Mouse (Mus musculus) gastrocnemius, postnatal 10 days (tissue): ENCODE measurements around the gene Txlng. TPM values are rescaled to one million over a fixed set of nuclear protein-coding genes. Genes with fewer than 3 reads are reported as not detected.
"Not testable (repeated sequence)": the region's sequence is repeated elsewhere in the genome, so short reads cannot be mapped to it uniquely, and the experiment has no call there.

Source experiments
- DNase-seq: peaks from one replicate; pipeline ENCODE4 v3.0.0; 2021; ENCODE audit warnings: mixed read lengths
- long read RNA-seq, 2 experiments: library from polyadenylated mRNA; stranded (forward); transcript quantifications; one replicate each; pipeline ENCODE4 v2.0.0; 2021
- total RNA-seq, 2 experiments: library from RNA; stranded (reverse); gene quantifications; 2 replicates each; pipeline ENCODE4 v1.2.3; 2021

Txlng gene
- total RNA-seq: 1 to 10 TPM; 7.4 to 8.2 TPM
- long read RNA-seq, experiment 1, partial matches to known transcripts: 2 of 7 reads
- long read RNA-seq, experiment 1, other reads (novel, unspliced or antisense): 1 of 7 reads
- long read RNA-seq, experiment 2, partial matches to known transcripts: 2 of 4 reads
- long read RNA-seq, experiment 2, other reads (novel, unspliced or antisense): 0 of 4 reads

GRCm38 (mm10) chrX:162829203-162829708, at the start of gene Txlng:
Gene Txlng (minus strand): TSS chrX:162829454.
- peak; percentile 83 for DNase-seq

- no peak for DNase-seq
Measured at GRCm38 (mm10) chrX:162878236-162878635, 49.0 kb upstream of the Txlng start.

GRCm38 (mm10) chrX:162873761-162874160, 44.5 kb upstream of the Txlng start:
- DNase-seq: no peak

DNA sequence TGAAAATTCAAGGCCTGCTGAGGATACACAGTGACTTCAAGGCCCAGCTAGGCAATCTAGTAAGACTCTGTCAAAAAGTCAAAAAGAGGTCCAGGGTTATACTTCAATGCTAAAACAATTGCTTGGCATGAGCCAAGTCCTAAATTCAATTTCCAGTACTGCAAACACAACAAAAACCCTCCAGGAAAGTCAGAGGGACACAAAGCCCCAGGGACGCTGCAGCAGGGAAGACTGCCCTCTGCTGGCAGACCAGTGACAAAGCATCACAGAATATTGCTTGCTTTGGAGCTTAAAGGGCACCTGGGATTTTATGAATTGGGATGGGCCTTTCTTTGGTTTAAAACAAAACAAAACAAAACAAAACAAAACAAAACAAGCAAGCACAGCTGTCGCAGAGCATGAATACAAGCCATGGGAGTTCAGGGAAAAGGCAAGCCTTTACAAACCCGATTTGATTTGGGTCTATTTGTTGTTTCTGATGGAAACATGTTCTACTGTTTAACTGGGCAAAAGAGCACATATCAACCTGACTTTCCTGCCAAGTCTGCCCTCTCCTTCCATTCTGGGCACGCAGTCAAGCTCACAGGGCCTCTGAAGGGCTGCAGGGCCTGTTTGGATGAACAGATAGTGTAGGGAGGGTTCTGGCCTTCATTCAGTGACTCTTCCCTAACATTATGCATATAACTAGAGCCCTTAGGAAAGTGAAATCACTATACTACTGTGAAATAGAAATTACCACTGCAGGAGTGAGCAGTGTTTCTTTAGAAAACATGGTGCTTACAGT, 42.7 kb upstream of the Txlng start:
- peak; percentile 20 for DNase-seq

- DNase-seq: no peak
Measured at GRCm38 (mm10) chrX:162868294-162868965, 39.2 kb upstream of the Txlng start.

DNA sequence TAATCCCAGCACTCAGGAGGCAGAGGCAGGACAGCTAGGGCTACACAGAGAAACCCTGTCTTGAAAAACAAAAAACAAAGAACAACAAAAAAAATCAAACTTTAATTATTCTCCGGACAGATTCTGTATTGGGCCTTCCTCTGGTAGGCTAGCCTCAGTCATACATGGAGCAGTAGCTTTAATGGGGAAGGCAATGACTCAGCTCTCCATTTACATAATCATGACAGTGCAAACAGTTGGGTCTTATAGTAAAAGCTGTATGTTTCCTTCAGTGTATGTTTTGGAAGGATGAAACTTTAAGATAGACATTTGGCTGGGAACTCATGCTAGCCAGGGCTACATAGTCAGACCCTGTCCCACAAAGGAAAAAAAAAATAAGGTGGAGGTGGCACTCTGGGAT, 19.4 kb upstream of the Txlng start:
- no peak for DNase-seq

- DNase-seq: no peak
Measured at GRCm38 (mm10) chrX:162845531-162845930, 16.3 kb upstream of the Txlng start.

- DNase-seq: no peak
Measured at GRCm38 (mm10) chrX:162844447-162845100, 15.3 kb upstream of the Txlng start.

- no peak for DNase-seq
Measured at GRCm38 (mm10) chrX:162832101-162832500, 2.8 kb upstream of the Txlng start.

- no peak for DNase-seq
Measured at GRCm38 (mm10) chrX:162831542-162831941, 2.3 kb upstream of the Txlng start.

GRCm38 (mm10) chrX:162831036-162831435, 1.8 kb upstream of the Txlng start:
- DNase-seq: no peak

GRCm38 (mm10) chrX:162830313-162830712, 1.1 kb upstream of the Txlng start:
- not testable (repeated sequence) for DNase-seq

DNA sequence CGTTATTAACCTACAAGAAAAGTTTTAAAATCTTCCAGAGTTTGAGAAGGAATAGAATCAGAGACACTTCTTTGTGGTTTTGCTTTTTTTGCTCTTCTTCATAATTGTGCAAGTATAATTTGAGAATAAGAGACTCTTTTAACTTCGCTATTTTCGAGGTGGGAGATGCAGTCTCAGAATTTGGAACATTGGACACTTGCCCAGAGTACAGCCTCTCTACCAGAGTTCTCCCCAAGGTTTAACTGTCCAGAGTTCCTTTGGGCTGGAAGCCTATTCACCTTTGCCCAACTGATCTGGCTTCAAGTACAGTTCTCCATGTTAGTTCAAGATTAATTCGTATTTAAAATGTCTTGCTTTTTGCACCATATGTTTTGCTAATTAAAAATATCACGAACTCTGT, 487 bp upstream of the Txlng start:
- no peak for DNase-seq

DNA sequence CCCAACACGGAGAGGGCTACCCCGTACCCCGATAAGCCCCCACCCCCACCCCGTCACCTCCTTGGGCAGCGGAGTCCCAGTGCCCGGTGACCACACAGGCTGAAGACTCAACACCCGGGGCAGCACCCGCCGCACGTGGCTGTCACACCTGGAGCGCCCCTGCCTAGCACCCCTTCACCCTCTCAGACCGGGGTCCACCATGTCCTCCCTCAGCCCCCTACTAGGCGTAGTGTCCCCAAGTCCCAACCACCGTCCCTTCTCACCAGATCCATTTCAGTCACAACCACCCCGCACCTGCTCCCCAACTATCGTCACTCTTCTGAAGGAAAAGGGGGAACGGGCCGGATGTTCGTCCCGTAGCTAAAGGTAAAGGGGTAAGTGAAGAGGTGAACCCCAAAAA, 471 bp downstream of the Txlng start:
- DNase-seq: peak; percentile 3

GRCm38 (mm10) chrX:162828016-162828415, 1.2 kb downstream of the Txlng start:
- DNase-seq: no peak

DNA sequence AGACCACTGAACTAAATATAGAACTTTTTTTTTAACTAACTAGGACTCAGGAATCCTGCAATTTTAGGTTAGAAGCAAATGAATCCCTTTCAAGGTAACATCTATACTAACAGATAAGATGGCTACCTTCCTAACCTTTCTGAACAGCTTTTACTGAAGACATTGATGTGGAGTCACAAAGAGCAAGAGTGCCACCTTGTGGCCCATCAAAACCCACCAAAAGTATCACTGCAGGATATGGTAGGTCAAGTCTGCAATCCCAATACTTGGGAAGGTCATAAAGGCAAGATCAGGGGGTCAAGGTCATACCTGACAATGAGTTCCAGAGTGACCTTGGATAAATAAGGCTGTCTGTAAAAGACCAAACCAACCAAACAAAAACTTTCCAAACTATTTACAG, 28.9 kb downstream of the Txlng start:
- DNase-seq: peak; percentile 14

GRCm38 (mm10) chrX:162791392-162791791, 37.9 kb downstream of the Txlng start:
- DNase-seq: not testable (repeated sequence)

DNA sequence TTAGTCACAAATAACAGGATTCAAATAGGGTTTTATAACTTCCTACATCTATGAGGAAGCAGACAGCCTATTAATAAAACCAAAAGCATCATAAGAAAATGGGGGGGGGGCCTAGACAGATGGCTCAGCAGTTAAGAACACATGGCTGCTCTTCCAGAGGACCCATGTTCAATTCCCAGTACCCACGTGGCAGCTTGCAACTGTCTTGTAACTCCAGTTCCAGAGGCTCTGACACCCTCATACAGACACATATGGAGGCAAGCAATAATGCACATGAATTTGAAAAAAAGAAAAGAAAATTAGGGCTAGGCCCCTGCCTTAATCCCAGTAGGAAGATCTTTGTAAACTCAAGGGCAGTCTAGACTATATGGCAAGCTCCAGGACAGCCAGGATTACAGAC, 40.9 kb downstream of the Txlng start:
- DNase-seq: no peak

DNA sequence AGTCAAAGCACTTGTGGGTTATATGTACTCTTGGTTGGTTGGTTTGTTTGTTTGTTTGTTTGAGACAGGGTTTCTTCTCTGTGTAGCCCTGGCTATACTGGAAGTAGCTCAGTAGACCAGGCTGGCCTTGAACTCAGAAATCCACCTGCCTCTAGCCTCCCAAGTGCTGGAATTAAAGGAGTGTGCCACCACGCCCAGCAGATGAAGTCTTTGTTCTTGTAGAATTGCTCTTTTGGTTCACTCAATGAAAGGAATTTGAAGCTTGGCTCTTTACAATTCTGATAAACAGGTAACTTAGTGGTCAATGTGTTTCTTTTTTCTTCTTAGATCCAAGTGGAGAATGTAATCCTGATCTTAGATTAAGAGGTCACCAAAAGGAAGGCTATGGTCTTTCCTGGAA, 58.5 kb downstream of the Txlng start:
- no peak for DNase-seq

DNA sequence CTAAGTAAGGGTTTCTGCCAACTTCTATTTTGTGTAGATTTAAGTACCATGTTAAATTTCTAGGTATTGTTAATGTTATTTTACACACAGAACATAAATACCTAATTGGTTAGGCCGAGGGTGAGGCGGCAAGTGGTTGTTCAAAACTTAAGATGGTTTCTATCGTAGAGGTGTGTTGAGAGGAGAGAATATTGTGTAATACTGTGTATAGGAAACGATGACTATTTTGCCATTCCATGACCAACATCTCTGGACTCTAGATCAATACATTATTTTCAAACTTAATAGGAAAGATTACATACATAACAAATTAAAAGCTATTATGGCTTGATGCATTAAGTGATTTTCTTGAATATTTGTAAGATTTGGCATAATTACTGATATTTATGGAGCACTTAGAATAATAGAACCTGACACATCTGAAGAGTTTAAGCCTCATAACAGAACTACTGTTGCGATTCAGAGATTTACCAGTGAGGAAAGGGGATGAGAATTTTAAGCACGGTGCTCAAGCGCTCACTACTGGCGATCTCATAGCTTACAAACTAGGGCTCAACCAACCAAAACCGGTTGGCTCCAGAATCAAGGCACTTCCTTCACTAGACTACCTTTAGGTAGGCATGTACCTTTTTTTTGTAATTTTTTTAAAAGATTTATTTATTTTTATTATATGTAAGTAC, 67.4 kb downstream of the Txlng start:
- DNase-seq: no peak

DNA sequence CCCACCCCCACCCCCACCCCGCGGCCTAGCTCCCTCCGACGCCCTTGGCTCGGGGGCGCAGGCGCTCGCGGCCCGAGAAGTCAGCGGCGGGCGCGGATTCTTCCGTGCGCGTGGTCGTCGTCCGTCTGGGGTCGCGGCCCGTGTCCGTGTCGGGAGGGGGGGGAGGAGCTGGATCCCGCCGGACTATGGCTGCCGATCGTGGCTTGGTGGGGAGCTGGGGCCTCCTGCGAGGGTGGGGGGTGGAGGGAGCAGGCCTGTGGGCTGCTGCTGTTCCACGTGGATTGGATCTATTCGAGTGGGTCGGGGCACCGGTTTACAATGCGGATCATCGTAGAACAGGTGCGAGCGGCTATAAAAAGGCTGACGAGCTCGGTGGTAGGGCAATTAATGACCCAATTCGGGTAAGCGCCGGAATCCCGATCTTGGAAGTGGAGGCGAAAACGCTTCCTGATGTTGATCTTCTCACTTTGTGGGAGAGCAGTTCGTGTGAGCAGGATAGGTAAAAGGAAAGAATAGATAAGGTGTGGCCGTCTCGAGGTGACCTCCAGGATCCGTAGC, 68.2 kb downstream of the Txlng start:
- DNase-seq: peak; percentile 22
